Mouse (Mus musculus) urinary bladder, adult 2 months (tissue): ENCODE measurements around the gene Gba. TPM values are rescaled to one million over a fixed set of nuclear protein-coding genes. Genes with fewer than 3 reads are reported as not detected.
A peak's percentile ranks its signal among the peaks of the same experiment; 100 is the strongest.
"Not testable (repeated sequence)": the region's sequence is repeated elsewhere in the genome, so short reads cannot be mapped to it uniquely, and the experiment has no call there.

Source experiments
- DNase-seq: peaks from one replicate; pipeline ENCODE4 v3.0.0; 2022; ENCODE audit warnings: low spot score
- polyA plus RNA-seq: library from polyadenylated mRNA; depleted of rRNA; stranded (reverse); fragments of >200 nt; gene quantifications from 2 replicates; pipeline ENCODE4 v1.2.3, GENCODE M21; 2012; rRNA removed

Gene Gba
- polyA plus RNA-seq, result 58.7 and 60.8 TPM in 2 replicates

DNA sequence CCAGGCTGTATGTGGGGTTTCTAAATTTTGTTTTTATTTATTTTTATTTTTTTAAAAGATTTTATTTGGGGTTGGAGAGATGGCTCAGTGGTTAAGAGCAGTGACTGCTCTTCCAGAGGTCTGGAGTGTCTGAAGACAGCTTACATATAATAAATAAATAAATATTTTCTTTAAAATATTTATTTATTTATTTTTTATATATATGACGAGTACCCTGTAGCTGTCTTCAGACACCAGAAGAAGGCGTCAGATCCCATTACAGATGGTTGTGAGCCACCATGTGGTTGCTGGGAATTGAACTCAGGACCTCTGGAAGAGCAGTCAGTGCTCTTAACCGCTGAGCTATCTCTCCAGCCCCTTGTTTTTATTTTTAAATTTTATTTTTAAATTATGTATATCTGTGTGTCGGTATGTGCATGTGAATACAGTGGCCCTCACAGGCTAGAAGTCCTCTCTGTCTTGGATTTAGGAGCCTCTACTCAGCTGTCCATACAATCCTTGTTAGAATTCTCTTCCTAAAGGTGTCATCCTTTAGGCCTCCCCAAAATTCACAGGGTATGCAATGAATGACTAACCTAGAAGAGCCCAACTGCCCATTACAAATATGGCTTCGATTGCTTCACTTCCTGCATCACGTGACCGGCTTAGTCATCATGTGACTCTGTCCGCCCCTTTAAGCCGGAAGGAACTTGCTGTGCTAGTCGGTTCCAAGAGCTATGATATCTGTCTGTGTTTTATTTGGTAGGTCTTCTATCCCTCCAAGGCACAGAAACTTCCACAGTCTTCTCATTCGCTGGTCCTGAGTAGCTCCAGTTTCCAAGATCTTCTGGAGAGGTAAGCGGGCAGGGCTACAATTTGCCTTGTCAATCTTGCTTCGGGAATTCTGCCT is at the start of gene Gba:
TSS of gene Gba (plus strand) at position 676 of the 889 bp plus-strand sequence.
- DNase-seq, result no peak

- no peak for DNase-seq
These were observed 45.8 kb upstream of the Gba start for GRCm38 (mm10) chr3:89156951-89157350.

DNA sequence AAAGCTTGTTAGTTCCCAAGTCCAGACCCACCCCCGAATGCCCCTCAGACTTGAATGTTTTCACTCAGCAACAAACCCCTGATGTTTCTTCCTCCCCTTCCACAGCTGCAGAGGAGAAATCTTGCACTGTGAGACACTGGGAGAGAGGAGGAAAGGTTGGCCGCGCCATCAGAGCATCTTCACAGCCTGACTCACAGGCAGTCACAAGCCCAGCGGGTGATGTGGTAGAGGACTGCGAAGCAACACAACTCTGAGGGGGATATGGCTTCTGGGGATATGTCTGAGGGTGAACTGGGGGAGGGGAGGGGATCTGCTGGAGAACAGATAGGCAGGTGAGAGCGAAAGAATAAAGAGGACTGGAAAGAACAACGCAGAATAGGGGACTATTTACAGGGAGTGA is 44.1 kb upstream of the Gba start:
- no peak for DNase-seq

- no peak for DNase-seq
These were observed 43.5 kb upstream of the Gba start for GRCm38 (mm10) chr3:89159211-89159610.

DNA sequence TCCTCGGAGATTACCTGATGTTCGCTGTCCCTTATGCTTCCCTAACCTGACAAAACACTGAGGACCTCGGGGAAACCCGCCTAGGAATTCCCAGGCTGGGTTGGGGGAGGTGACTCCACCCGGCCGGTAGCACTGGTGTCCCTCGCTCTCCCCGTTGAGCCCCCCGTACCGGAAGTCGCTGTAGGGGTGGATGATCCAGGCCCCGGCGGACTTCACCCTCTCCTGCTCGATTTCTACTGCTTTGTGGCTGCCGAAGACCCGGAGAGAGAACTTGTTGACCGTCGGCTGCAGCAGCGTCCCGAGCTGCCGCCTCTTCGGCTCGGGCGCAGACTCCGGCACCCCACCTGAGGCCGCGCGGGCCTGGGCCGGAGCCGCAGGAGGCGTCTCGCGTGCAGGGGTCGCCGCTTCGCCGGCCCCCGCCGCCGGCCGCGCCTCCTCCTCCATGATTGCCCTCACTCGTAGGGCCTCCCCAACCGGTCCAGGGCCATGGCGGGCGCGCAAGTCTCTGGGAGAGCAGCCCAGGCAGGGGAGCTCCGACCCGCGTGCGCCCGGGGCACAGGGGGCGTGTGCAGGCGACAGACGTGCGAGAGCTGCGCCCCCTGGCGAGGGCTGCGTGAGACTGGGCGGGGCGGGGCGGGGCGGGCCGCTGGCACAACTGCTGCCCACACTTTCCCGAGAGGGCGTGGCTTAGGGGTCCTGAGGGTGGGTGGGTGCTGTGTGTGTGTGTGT is 42.9 kb upstream of the Gba start, which contains the start of gene Hcn3:
TSS of gene Hcn3 (minus strand) at position 581 of the 729 bp plus-strand sequence.
- DNase-seq, result no peak

GRCm38 (mm10) chr3:89161207-89161606 is 41.5 kb upstream of the Gba start:
- DNase-seq, result not testable (repeated sequence)

DNA sequence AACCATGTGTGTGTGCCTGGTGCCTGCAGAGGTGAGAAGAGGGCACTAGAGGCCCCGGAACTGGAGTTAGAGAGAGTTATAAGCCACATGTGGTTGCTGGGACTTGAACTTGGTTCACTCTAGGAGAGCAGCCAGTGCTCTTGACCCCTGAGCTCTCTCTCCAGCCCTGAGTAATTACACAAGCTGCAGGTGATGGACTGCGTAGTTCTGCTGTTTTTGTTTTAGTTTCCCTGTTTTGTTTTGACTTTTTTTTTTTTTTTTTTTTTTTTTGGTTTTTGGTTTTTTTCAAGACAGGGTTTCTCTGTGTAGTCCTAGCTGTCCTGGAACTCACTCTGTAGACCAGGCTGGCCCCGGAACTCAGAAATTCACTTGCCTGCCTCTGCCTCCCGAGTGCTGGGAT is 40.9 kb upstream of the Gba start:
- DNase-seq, result no peak

DNA sequence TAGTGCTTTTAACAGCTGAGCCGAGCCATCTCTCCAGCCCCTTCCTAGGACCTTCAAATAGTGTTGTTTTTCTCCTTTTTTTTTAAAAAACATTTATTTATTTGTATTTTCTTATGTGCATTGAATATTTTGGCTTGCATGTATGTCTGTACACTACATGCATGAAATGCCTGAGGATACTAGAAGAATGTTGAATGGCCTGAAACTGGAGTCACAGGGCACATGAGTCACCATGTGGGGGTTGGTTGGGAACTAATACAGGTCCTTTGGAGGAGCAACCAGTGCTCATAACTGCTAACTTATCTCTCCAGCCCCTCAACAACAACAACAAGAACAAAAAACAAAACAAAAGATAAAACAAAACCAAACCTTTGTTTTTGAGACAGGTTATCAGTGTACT is 39.6 kb upstream of the Gba start:
- DNase-seq, result no peak

GRCm38 (mm10) chr3:89163643-89164245 is 39.0 kb upstream of the Gba start:
- no peak for DNase-seq

- peak; percentile 94 for DNase-seq
These were observed 38.0 kb upstream of the Gba start, which contains the start of gene Clk2 for GRCm38 (mm10) chr3:89164506-89165267. Gene Clk2 (plus strand): TSS chr3:89164795.

DNA sequence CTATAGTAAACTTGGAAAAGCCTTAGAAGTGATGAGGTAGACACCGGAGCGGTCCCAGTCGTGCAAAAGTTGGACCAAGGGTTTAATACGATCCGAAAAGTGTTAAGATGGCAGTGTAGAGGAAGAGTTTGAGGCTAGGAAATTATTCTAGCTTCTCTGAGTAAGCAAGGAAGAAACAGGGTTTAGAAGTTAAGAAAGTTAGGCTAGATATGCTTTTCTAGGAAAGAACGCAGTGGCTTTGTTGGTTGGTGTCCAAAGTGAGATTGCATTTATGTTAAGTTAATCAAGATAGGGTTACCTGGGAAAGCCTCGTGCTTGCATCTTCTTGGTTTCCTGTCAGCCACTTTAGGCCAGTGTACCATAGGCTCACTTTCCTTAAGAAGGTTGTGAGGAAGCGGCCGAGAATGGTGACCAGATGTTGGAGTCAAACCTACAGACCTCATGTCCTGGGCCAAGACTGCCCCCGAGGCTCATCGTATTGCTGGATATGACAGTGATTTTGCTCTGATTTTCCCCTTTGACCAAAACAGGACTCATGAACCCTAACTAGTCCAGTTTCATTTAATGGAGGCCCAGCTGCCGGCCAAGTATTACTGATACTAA is 37.4 kb upstream of the Gba start:
- no peak for DNase-seq

DNA sequence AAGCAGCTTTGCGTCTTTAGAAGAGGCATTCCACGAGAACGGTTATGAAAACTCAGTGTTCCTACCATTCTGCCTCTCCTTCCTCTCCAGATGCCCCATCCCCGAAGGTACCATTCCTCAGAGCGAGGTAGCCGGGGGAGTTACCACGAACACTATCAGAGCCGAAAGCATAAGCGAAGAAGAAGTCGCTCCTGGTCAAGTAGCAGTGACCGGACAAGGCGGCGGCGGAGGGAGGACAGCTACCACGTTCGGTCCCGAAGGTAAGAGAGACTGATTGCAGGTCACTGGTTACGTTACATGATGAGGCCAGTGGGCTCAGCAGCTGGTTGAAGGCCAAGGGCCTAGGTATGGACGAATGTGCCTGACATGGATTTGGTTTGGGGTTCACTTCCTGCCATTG is 35.8 kb upstream of the Gba start:
- DNase-seq, result no peak

GRCm38 (mm10) chr3:89174844-89175243 is 27.9 kb upstream of the Gba start:
- no peak for DNase-seq

GRCm38 (mm10) chr3:89175544-89175943 is 27.2 kb upstream of the Gba start:
- DNase-seq, result no peak

DNA sequence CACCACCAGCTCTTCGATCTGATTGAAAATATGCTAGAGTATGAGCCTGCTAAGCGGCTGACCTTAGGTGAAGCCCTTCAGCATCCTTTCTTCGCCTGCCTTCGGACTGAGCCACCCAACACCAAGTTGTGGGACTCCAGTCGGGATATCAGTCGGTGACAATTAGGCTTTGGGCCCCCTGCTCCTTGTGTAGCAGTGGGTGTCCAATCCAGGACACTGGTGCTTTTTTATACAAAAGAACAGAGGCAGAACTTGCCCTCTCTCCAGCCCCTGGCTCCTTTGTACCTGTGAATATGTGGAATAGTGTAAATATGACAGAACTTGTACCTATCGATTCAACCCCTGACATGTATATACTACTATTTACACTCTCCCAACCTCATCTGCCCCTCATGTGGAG is 26.3 kb upstream of the Gba start:
- DNase-seq, result no peak

- DNase-seq, result peak; percentile 66
These were observed 25.3 kb upstream of the Gba start, which contains the start of gene Scamp3 for GRCm38 (mm10) chr3:89177242-89178106. Gene Scamp3 (plus strand): TSS chr3:89177473.

- no peak for DNase-seq
These were observed 24.7 kb upstream of the Gba start for GRCm38 (mm10) chr3:89178107-89178385.

GRCm38 (mm10) chr3:89179056-89179455 is 23.7 kb upstream of the Gba start:
- no peak for DNase-seq

GRCm38 (mm10) chr3:89181749-89182500 is 20.8 kb upstream of the Gba start:
- peak; percentile 20 for DNase-seq
